Mouse (Mus musculus): ENCODE results near the gene Gm7138.
"Not testable (repeated sequence)": the region's sequence is repeated elsewhere in the genome, so short reads cannot be mapped to it uniquely, and the experiment has no call there.

Gm7138 gene

DNA sequence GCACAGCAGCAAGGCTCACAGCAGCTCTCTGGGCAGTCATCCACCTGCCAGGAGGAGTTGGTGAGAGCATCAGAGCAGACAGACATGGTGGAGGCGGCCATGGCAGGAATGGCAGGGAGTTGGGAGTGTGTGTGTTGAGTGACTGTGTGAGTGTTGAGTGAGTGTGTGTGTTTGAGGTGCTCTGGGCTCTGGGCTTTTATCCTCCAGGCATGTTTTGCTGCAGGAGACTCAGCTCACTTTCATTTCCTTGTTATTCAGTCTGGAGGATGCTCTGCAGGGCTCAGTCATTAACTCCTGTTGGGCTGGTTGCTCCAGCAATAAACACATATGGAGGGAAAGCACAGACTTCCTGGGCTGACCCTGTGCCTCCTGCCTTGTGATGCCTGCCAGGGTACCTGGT is at the start of gene Gm7138:
Gene Gm7138 (minus strand): TSS at position 101 of the 400 bp plus-strand sequence.
- DNase-seq (ENCODE audit: low spot score) = not testable (repeated sequence)

DNA sequence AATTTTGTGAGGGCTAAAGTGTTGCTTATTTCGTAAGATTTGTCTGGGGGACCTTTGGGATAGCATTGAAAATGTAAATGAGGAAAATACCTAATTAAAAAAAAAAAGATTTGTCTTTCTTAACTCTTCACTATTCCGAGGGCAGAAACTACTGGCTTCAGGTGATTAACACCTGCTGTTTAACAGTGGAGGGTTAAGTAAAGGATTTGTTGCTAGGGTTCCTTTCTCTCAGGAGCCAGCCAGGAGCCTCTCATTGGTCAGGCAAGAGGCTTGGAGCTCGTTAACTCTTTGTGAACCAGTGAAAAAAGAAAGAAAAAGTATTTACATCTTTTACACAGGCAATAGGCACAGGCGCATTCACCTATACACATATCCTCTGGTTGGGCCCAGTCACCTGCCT is 42.5 kb upstream of the Gm7138 start:
- DNase-seq (ENCODE audit: low spot score) = no peak

DNA sequence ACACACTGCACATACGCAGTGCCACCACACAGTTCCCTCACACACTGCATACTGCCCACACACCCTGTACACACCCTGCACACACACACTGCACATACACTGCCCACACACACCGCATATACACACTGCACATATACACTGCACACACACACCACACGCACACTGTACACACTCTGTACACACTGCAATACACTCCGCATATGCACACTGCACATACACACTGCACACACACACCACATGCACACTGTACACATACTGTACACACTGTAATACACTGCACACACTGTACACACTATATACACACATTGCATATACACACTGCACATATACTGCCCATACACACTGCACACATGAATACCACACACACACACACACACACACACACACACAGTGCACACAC is 41.8 kb upstream of the Gm7138 start:
- DNase-seq (ENCODE audit: low spot score) = no peak

DNA sequence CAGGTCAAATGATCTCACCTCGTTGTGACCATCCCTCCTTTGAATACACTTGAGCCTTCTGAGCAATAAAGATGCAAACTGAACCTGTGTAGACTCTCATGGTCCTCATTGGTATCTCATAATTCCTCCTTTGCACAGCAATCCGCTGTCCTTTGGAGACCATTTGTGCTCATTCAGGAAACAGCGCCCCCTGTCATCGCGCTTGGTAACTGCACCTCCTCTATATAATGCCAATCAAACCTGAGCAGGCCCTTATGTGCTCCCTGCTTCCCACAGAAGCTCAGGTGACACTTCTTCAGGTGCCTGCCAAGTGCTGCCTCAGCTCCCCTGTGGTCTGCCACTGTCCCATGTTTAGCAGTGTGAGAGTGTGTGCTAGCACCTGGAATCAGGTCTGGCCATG is 38.8 kb upstream of the Gm7138 start:
- no peak for DNase-seq (ENCODE audit: low spot score)

DNA sequence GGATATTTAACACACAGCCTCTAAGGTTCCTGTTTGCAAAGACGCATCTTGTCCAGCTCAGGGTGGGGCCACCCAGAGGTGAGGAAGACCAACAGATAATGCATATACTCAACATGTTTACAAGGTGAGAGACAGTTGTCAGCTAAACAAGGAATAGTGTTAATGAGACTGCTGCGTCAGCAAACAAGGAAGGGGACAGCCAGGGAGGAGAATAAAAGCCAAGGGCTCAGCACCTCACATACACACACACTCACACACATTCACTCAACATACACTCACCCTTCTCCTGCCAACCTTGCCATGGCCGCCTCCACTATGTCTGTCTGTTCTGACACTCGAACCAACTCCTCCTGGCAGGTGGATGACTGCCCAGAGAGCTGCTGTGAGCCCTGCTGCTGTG is 37.6 kb upstream of the Gm7138 start, which contains the start of gene Gm2696:
Gene Gm2696 (plus strand): TSS at position 301 of the 400 bp plus-strand sequence.
- DNase-seq (ENCODE audit: low spot score) = no peak

DNA sequence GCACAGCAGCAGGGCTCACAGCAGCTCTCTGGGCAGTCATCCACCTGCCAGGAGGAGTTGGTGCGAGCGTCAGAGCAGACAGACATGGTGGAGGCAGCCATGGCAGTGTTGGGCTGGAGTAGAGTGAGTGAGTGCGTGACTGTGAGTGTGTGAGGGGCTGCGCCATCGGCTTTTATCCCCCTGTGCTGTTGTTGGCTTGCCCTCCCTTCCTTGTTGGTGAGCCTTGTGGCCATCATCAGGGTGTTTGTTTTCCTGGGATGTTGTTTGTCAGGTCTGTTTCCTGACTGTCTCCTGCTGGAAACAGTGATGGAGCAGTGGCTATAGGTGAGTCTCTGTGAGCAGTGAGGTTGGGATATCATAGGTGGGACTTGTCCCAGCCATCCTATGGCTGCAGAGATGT is 35.0 kb upstream of the Gm7138 start, which contains the start of gene Gm9507:
Gene Gm9507 (minus strand): TSS at position 101 of the 400 bp plus-strand sequence.
- DNase-seq (ENCODE audit: low spot score) = no peak

DNA sequence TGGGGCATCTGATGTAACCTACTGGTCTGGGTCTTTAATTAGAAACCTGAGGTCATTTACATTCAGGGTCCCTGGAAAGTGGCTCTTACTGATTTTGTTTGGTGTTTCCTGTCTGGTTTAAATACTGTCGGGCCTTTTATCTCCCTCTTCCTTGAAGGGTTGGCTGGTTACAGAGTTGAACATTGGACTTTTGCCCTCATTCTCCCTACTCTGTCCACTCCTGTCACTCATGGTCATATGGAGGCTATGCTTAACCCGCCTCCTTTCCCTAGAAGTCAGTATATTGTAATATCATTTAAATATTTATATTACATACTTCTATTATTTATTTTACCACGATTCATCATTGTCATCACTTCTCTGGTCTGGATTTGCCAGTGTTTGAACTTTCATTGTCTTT is 27.4 kb upstream of the Gm7138 start:
- no peak for DNase-seq (ENCODE audit: low spot score)

DNA sequence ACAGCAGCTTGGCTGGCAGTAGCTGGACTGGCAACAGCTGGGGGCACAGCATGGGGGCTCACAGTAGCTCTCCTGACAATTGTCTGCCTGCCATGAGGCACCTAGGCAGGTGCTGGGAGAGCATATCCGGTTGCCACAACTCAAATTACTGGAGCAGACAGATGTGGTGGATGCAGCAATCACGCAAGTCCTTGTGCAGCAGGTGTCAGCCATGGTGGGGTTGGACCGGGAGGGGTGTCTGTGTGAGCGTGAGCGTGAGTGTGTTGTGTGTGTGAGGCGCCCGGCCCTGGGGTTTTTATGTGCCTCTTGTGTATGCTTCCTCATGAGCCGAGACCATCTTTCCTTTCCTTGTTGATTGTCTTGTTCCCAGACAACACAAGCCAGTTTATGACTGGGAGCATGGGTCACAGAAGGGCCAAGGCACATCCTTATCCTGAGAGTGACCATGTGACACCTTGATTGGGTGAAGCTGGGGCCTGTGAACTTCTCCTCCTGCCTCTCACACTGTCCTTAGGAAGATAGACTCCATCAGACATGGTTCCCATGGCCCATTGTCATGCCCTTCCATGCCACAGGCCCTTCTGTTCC is 22.3 kb upstream of the Gm7138 start, which contains the start of gene Gm19668:
Gene Gm19668 (minus strand): TSS at position 213 of the 588 bp plus-strand sequence.
- DNase-seq (ENCODE audit: low spot score) = no peak

DNA sequence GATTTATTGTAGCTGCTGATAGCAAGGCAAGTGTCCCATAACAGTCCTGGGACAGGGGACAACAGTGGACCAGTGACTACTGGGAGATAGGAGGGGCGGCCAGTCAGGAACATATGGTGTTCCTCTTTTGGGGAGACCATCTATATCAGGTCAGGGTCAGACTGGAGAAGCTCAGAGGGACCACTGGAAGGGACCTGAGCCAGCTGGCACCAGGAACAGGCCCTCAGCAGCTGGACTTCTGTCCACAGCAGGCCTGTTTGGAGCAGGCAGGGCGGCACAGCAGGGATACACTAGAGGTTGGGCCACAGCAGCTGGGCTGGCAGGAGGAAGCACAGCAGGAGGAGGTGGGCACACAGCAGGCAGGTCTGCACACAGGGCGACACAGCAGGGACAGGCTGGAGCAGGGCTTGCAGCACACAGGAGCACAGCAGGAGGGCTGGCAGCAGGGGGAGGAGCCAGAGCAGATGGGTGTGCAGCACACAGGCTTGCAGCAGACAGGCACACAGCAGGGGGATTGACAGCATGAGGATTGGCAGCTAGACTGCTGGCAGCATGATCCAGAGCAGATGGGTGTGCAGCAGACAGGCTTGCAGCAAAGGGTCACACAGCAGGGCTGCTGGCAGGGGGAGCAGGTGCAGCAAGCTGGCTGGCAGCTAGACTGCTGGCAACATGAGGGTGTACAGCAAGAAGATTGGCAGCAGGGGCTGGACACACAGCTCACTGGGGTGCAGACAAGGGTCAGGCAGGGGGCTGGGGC is 21.6 kb upstream of the Gm7138 start:
- not testable (repeated sequence) for DNase-seq (ENCODE audit: low spot score)

DNA sequence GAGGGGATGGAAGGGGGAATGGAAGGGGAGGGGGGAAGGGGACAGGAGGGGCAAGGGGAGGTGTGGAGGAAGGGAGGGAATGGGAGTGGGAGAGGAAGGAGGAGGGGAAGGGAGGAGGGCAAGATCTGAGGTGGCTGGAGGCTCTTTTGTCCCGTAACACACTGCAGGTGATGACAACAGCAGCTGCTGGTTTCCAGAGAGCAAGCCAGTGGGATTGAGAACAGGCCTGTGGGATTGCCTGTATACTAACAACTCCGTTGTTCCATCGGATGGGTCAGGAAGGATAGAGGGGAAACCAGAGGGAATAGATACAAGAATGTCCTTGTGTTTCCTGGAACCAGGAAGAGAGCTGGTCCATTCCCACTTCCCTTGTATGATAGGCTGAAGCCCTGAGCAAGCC is 20.9 kb upstream of the Gm7138 start:
- DNase-seq (ENCODE audit: low spot score) = no peak

DNA sequence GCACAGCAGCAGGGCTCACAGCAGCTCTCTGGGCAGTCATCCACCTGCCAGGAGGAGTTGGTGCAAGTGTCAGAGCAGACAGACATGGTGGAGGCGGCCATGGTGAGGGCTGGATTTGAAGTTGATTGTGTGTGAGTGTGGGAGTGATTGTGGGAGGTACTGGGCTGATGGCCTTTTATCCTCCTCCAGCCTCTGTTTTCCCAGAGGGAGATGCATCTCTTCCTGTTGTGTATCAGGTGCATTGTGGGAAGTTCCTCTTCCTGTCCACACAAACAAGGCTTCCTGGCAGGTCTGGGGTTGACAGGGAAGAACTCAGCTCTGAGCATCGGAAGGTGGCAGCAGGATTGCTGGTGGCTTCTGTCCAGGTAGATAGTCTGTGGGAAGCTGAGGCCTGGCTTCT is 18.2 kb upstream of the Gm7138 start, which contains the start of gene Gm9639:
Gene Gm9639 (minus strand): TSS at position 101 of the 400 bp plus-strand sequence.
- no peak for DNase-seq (ENCODE audit: low spot score)

DNA sequence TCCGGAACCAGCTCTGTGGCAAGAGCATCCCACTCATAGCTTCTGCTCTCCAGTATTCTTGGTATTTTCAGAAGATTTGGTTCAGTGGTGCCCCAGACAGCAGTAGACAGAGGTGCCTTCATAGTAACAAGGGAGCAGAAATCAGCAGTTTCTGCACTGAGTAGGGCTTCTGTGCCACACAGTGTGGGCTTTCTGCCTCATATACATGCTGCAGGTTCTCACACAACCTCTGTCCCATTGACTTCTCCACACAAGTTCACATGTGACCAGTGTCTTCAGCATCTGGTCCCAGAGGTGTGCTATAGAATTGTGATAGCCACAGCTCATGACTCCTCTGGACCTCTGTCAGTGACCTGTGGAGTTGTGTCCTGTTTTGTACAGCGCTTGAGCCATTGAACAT is 11.9 kb upstream of the Gm7138 start:
- no peak for DNase-seq (ENCODE audit: low spot score)

DNA sequence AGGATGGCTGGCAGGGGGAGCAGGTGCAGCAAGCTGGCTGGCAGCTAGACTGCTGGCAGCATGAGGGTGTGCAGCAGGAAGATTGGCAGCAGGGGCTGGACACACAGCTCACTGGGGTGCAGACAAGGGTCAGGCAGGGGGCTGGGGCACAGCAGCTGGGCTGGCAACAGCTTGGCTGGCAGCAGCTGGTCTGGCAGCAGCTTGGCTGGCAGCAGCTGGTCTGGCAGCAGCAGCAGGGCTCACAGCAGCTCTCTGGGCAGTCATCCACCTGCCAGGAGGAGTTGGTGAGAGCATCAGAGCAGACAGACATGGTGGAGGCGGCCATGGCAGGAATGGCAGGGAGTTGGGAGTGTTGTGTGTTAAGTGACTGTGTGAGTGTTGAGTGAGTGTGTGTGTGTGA is 11.1 kb upstream of the Gm7138 start, which contains the start of gene Gm7137:
Gene Gm7137 (minus strand): TSS at position 325 of the 400 bp plus-strand sequence.
- not testable (repeated sequence) for DNase-seq (ENCODE audit: low spot score)

DNA sequence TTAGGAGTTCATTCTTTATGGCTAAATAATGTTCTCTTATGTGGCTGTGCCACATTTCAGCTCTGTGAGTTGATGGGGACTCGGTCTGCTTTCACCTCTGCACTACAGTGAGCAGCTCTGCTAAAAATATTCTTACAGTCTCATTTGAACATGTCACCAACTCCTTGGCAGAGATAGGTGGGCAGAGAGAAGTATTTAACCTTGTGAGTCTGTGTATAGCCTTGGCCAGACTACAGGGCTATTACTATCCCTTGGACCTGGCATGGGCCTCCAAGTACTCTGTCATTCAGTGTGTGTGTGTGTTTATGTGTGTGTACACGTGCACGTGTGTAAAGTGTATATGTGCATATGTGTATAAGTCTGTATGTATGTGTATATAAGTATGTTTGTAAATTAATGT is 6.7 kb upstream of the Gm7138 start:
- DNase-seq (ENCODE audit: low spot score) = not testable (repeated sequence)

DNA sequence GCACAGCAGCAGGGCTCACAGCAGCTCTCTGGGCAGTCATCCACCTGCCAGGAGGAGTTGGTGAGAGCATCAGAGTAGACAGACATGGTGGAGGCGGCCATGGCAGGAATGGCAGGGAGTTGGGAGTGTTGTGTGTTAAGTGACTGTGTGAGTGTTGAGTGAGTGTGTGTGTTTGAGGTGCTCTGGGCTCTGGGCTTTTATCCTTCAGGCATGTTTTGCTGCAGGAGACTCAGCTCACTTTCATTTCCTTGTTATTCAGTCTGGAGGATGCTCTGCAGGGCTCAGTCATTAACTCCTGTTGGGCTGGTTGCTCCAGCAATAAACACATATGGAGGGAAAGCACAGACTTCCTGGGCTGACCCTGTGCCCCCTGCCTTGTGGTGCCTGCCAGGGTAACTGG is 5.7 kb upstream of the Gm7138 start, which contains the start of gene Gm3250:
Gene Gm3250 (minus strand): TSS at position 101 of the 400 bp plus-strand sequence.
- not testable (repeated sequence) for DNase-seq (ENCODE audit: low spot score)

DNA sequence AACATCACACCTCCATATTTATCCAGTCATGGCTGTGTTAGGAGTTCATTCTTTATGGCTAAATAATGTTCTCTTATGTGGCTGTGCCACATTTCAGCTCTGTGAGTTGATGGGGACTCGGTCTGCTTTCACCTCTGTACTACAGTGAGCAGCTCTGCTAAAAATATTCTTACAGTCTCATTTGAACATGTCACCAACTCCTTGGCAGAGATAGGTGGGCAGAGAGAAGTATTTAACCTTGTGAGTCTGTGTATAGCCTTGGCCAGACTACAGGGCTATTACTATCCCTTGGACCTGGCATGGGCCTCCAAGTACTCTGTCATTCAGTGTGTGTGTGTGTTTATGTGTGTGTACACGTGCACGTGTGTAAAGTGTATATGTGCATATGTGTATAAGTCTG is 4.6 kb downstream of the Gm7138 start:
- not testable (repeated sequence) for DNase-seq (ENCODE audit: low spot score)

DNA sequence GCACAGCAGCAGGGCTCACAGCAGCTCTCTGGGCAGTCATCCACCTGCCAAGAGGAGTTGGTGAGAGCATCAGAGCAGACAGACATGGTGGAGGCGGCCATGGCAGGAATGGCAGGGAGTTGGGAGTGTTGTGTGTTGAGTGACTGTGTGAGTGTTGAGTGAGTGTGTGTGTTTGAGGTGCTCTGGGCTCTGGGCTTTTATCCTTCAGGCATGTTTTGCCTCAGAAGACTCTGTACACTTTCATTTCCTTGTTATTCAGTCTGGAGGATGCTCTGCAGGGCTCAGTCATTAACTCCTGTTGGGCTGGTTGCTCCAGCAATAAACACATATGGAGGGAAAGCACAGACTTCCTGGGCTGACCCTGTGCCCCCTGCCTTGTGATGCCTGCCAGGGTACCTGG is 5.5 kb downstream of the Gm7138 start, which contains the start of gene Gm3238:
Gene Gm3238 (minus strand): TSS at position 101 of the 400 bp plus-strand sequence.
- DNase-seq (ENCODE audit: low spot score) = not testable (repeated sequence)

DNA sequence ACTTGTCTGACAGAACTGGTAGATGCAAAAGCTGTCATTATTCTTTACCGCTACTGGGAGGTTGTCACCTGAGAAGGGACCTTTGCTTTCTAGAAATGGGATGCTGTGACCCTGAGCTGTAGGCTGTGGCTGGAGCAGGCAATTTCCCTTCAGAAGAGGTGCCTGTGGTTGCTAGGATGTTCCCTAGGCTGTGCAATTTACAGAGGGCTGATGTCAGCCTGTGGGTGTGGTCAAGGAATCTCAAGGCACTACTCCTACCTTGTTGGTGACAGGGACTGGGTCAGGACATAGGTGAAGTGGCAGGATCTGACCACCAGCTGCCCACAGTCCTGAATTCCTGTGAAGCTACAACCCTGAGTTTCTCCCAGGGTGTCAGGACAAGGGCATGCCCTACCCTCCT is 7.0 kb downstream of the Gm7138 start:
- no peak for DNase-seq (ENCODE audit: low spot score)

DNA sequence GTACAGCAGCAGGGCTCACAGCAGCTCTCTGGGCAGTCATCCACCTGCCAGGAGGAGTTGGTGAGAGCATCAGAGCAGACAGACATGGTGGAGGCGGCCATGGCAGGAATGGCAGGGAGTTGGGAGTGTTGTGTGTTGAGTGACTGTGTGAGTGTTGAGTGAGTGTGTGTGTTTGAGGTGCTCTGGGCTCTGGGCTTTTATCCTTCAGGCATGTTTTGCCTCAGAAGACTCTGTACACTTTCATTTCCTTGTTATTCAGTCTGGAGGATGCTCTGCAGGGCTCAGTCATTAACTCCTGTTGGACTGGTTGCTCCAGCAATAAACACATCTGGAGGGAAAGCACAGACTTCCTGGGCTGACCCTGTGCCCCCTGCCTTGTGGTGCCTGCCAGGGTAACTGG is 17.2 kb downstream of the Gm7138 start, which contains the start of gene Gm3233:
Gene Gm3233 (minus strand): TSS at position 101 of the 400 bp plus-strand sequence.
- DNase-seq (ENCODE audit: low spot score) = not testable (repeated sequence)

DNA sequence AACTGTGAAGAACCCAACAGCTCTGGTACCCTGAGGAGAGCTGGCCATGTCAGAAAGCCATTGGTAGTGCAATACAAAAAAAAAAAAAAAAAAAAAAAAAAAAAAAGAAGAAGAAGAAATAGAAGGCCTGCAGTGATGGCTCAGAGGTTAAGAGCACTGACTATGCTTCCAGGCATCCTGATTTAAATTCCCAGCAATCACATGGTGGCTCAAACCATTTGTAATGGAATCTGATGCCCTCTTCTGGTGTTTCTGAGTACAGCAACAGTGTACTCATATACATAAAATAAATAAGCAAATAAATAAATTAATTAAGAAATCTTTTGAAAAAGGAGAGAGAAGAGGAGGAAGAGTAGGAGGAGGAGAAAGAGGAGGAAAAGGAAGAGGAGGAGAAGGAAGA is 23.3 kb downstream of the Gm7138 start:
- DNase-seq (ENCODE audit: low spot score) = no peak

DNA sequence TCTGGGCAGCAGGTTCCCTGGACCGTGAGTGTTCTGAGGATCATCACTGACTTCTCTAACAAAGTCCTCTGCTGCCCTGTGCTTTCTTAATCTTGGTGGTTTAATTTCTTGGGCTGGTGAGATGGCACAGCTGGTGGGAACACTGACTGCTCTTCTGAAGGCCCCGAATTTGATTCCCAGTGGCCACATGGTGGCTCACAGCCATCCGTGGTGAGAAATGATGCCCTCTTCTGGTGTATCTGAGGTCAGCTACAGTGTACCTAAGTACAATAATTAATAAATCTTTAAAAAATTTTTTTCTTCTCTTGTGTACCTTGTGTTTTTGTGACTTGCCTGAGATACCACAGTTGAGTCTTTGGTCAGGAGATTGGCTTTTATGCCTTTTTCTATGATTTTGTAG is 24.4 kb downstream of the Gm7138 start:
- DNase-seq (ENCODE audit: low spot score) = not testable (repeated sequence)

DNA sequence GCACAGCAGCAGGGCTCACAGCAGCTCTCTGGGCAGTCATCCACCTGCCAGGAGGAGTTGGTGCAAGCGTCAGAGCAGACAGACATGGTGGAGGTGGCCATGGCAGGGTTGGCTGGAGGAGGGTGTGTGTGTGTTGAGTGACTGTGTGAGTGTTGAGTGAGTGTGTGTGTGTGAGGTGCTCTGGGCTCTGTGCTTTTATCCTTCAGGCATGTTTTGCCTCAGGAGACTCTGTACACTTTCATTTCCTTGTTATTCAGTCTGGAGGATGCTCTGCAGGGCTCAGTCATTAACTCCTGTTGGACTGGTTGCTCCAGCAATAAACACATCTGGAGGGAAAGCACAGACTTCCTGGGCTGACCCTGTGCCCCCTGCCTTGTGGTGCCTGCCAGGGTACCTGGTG is 25.5 kb downstream of the Gm7138 start, which contains the start of gene Gm9736:
Gene Gm9736 (minus strand): TSS at position 101 of the 400 bp plus-strand sequence.
- DNase-seq (ENCODE audit: low spot score) = not testable (repeated sequence)

DNA sequence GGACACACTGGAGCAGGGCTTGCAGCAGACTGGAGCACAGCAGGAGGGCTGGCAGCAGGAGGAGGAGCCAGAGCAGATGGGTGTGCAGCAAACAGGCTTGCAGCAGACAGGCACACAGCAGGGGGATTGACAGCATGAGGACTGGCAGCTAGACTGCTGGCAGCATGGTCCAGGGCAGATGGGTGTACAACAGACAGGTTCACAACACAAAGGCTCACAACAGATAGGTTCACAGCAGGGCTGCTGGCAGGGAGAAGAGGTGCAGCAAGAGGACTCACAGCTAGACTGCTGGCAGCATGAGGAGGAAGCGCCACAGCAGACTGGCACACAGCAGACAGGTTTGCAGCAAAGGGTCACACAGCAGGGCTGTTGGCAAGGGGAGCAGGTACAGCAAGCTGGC is 26.1 kb downstream of the Gm7138 start:
- not testable (repeated sequence) for DNase-seq (ENCODE audit: low spot score)
